Mouse (Mus musculus) adrenal gland, postnatal 10 days (tissue): Measurements from ENCODE around the gene Rdh16. TPM values are rescaled to one million over a fixed set of nuclear protein-coding genes. Genes with fewer than 3 reads are reported as not detected.

Experiments
- total RNA-seq, 2 experiments: library from RNA; stranded (reverse); gene quantifications; 2 replicates each; pipeline ENCODE4 v1.2.3; 2021

Gene Rdh16
- total RNA-seq, 2 experiments from 2014 or later: 1.2 to 3.6 TPM

Other genes starting within 250 kb of the Rdh16 start
- 100 to 1,000 TPM; 170 to 208 TPM for gene Lrp1, start 180.0 kb upstream of the Rdh16 start, total RNA-seq
- 10 to 100 TPM; 64.7 to 67.8 TPM for gene Stat6, start 158.2 kb upstream of the Rdh16 start, total RNA-seq
- 1 to 10 TPM; 7.8 to 9.4 TPM for gene Nemp1, start 134.3 kb upstream of the Rdh16 start, total RNA-seq
- gene Nab2, start 132.6 kb upstream of the Rdh16 start, total RNA-seq: 10 to 100 TPM; 19.0 to 24.8 TPM
- 1 to 10 TPM; 1.0 to 2.2 TPM for gene Myo1a, start 96.0 kb upstream of the Rdh16 start, total RNA-seq
- gene Tac2, start 76.7 kb upstream of the Rdh16 start, total RNA-seq: not detected
- gene Zbtb39, start 61.6 kb upstream of the Rdh16 start, total RNA-seq: 10 to 100 TPM; 10.8 to 11.0 TPM
- gene Gpr182, start 49.4 kb upstream of the Rdh16 start, total RNA-seq: 10 to 100 TPM; 10.4 to 14.3 TPM
- gene Rdh1, start 41.4 kb upstream of the Rdh16 start, total RNA-seq: under 1 TPM; 0.48 to 1.00 TPM
- 1 to 10 TPM in 1 of 2 experiments, under 1 TPM in 1; 0.70 to 1.4 TPM for gene Rdh16f1, start 41.4 kb upstream of the Rdh16 start, total RNA-seq
- 10 to 100 TPM in 1 of 2 experiments, 1 to 10 TPM in 1; 8.4 to 20.8 TPM for gene Rdh9, start 24.8 kb upstream of the Rdh16 start, total RNA-seq
- gene Rdh19, start 48.8 kb downstream of the Rdh16 start, total RNA-seq: under 1 TPM in 1 of 2 experiments, not detected in 1; 0.24 TPM
- gene Rdh16f2, start 65.3 kb downstream of the Rdh16 start, total RNA-seq: 1 to 10 TPM; 1.8 to 2.1 TPM
- gene Rdh7, start 87.7 kb downstream of the Rdh16 start, total RNA-seq: 100 to 1,000 TPM in 1 of 2 experiments, 10 to 100 TPM in 1; 45.4 to 112 TPM
- gene Sdr9c7, start 97.4 kb downstream of the Rdh16 start, total RNA-seq: under 1 TPM; 0.42 to 0.45 TPM
- gene Hsd17b6, start 206.5 kb downstream of the Rdh16 start, total RNA-seq: 10 to 100 TPM in 1 of 2 experiments, 1 to 10 TPM in 1; 9.5 to 23.7 TPM
- 10 to 100 TPM; 11.2 to 16.4 TPM for gene Prim1, start 214.0 kb downstream of the Rdh16 start, total RNA-seq
- gene Naca, start 234.4 kb downstream of the Rdh16 start, total RNA-seq: 100 to 1,000 TPM; 694 to 716 TPM